Mouse (Mus musculus) limb, embryonic 10.5 days (tissue): Measurements from ENCODE around the gene Ints14. TPM values are rescaled to one million over a fixed set of nuclear protein-coding genes. Genes with fewer than 3 reads are reported as not detected.

Experiments
- DNase-seq: peaks from one replicate; pipeline ENCODE4 v3.0.0-alpha.2; 2017; ENCODE audit warnings: low spot score
- H3K27ac ChIP-seq: fragments of 300-500 bp; sonication (generic); 2 replicates; pipeline ENCODE4 v1.5.1; 2016; ENCODE audit warnings: mild to moderate bottlenecking
- H3K27me3 ChIP-seq: fragments of 300-500 bp; sonication (generic); 2 replicates; pipeline ENCODE4 v1.6.1; 2016; ENCODE audit warnings: low read depth, mild to moderate bottlenecking; ENCODE audit not compliant: poor library complexity, severe bottlenecking
- H3K36me3 ChIP-seq: fragments of 300-500 bp; sonication (generic); 2 replicates; pipeline ENCODE4 v1.6.1; 2016; ENCODE audit warnings: mild to moderate bottlenecking, moderate library complexity
- H3K4me1 ChIP-seq: fragments of 300-500 bp; sonication (generic); 2 replicates; pipeline ENCODE4 v1.6.1; 2016
- H3K4me3 ChIP-seq: fragments of 300-500 bp; sonication (generic); 2 replicates; pipeline ENCODE4 v1.5.1; 2016; ENCODE audit warnings: mild to moderate bottlenecking, moderate library complexity
- H3K9me3 ChIP-seq: fragments of 300-500 bp; sonication (generic); replicated peaks from 2 replicates; pipeline ENCODE4 v1.6.1; 2016; ENCODE audit warnings: mild to moderate bottlenecking
- WGBS: fragments of 180-500 bp; shearing (Covaris S2); methylation state at CpG from one replicate; pipeline ENCODE4 v1.1.7; 2016; 5-methylcytosine and 5-hydroxymethylcytosine counted together
- polyA plus RNA-seq: library from polyadenylated mRNA; unstranded; fragments of >200 nt; fragmentation: Nextera tagmentation; extraction: Ambion mirVana; gene quantifications from 2 replicates; pipeline ENCODE4 v1.2.1, GENCODE M21; 2016

Gene Ints14
- polyA plus RNA-seq, result 74.8 and 78.4 TPM in 2 replicates

DNA sequence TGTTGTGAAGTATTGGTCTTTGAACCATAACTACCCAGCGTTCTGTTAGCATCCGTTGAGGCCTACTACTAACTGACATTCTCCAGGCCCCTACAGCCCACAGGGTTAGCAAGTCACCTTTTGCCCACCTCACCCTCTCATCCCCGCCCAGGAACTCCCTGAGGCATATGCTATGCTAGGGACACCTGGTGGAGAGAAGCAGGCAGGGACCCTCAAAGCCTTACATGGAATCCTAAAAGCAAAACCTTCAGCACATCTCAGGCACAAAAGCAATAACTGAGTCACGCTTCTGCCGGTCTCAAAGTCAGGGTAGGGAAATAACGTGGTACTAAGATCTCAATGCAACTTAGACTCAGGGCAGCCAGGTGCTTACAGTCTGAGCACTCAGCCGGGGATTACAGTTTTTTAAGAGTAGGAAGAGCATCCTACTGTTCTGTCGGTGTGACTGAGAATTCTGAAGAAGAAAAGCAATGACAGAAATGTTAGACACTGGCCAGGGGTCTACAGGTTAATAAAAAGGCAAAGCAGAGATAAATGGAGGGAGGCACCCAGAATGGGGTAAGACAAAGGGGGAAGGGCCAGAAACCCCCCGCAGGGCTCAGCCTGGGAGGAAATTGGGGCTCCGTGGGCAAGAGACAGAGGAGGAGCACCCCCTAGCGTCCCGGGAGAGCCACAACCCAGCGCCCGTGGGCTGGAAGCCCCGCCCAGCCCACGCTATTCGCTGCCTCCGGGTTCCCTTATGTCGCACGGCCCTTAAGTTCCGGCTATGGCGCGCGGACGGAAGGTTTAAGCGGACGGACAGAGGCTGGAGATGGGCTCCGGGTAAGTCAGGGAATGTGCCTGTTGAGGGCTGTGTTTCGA, at the start of gene Ints14:
Gene Ints14 (plus strand): TSS at position 789 of the 861 bp plus-strand sequence.
- H3K4me3 ChIP-seq, result peak within 1 kb of the TSS; percentile 87
- H3K36me3 ChIP-seq, result peaks cover 38% of the 10 kb centered on the region
- 4% methylated on average over 29 of the region's 29 CpGs for WGBS
- H3K9me3 ChIP-seq, result no peaks in the 10 kb centered on the region
- peak within 1 kb of the TSS; percentile 95 for H3K27ac ChIP-seq
- DNase-seq, result peak; percentile 97
- H3K27me3 ChIP-seq, result no peaks in the 10 kb centered on the region
- H3K4me1 ChIP-seq, result peaks cover 20% of the 10 kb centered on the region

GRCm38 (mm10) chr9:64913406-64913805, 47.3 kb upstream of the Ints14 start:
- Histone ChIP-seq H3K27me3 (no peaks in the 10 kb centered on the region), H3K4me1 (no peaks in the 10 kb centered on the region), H3K27ac (no peak overlapping the region), H3K4me3 (no peak overlapping the region), H3K9me3 (no peaks in the 10 kb centered on the region), H3K36me3 (peaks cover 11% of the 10 kb centered on the region)
- WGBS, result 93% methylated on average over 4 of the region's 4 CpGs
- no peak for DNase-seq

DNA sequence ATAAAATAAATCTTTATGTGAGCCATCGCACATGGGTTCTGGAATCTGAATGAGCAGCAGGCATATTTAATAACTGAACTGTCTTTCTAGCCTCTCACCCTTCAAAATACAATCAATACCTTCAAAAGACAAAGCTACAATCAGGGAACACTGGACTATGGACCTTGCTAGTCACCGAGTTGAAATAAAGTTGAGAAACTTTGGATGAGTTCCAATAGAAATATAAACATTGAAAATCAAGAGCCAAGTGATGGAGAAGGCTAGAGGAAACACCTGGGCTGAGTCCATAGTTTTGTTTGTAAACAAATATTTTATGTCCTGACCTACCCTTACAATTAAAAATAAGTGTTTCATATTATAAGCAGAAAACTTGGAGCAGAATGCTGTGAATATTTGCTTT, 46.7 kb upstream of the Ints14 start:
- Histone ChIP-seq H3K36me3 (peaks cover 11% of the 10 kb centered on the region), H3K27ac (no peak overlapping the region), H3K27me3 (no peaks in the 10 kb centered on the region), H3K9me3 (no peaks in the 10 kb centered on the region), H3K4me3 (no peak overlapping the region), H3K4me1 (no peaks in the 10 kb centered on the region)
- WGBS, result 94% methylated on average over 2 of the region's 2 CpGs
- no peak for DNase-seq

DNA sequence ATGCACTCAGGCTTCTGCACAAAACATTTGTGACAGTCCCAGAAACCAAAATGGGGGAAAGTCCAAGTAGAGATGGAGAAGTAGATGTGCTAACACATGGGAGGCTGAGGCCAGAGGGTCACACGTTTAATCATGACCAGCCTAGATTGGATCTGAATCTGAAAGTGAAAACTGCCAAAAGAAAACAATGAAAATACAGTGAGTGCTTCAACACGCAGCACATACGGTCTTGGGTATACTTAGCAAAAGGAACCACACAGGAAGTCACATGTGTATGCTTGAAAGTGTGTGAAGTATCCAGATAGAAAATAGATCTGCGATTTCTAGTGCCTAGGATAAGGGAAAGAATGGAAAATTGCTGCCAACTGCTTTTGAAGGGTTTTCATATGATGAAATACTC, 46.1 kb upstream of the Ints14 start:
- no peak for DNase-seq

GRCm38 (mm10) chr9:64918560-64918959, 42.1 kb upstream of the Ints14 start:
- DNase-seq, result peak; percentile 76
- H3K27me3 ChIP-seq, result no peaks in the 10 kb centered on the region
- peak overlapping the region; percentile 50 for H3K4me3 ChIP-seq
- no peaks in the 10 kb centered on the region for H3K4me1 ChIP-seq
- peak overlapping the region; percentile 75 for H3K27ac ChIP-seq
- peaks cover 2% of the 10 kb centered on the region for H3K36me3 ChIP-seq
- 32% methylated on average over 16 of the region's 16 CpGs for WGBS
- H3K9me3 ChIP-seq, result no peaks in the 10 kb centered on the region

More for the DNA sequence above, 46.1 kb upstream of the Ints14 start:
- Histone ChIP-seq H3K27me3 (no peaks in the 10 kb centered on the region), H3K27ac (no peak overlapping the region), H3K36me3 (peaks cover 11% of the 10 kb centered on the region), H3K9me3 (no peaks in the 10 kb centered on the region), H3K4me3 (no peak overlapping the region), H3K4me1 (no peaks in the 10 kb centered on the region)
- 91% methylated on average over 4 of the region's 4 CpGs for WGBS

- no peak overlapping the region for H3K27ac ChIP-seq
- no peak overlapping the region for H3K4me3 ChIP-seq
- WGBS, result 84% methylated on average over 5 of the region's 5 CpGs
- H3K36me3 ChIP-seq, result no peaks in the 10 kb centered on the region
- DNase-seq, result no peak
- H3K9me3 ChIP-seq, result no peaks in the 10 kb centered on the region
- H3K27me3 ChIP-seq, result no peaks in the 10 kb centered on the region
- H3K4me1 ChIP-seq, result 0 out of 2 replicates have a peak, but pooled peaks cover 5% of the 10 kb centered on the region
Observed at GRCm38 (mm10) chr9:64925771-64926170, 34.9 kb upstream of the Ints14 start.

- Histone ChIP-seq H3K27ac (no peak overlapping the region), H3K4me3 (no peak overlapping the region), H3K36me3 (no peaks in the 10 kb centered on the region), H3K9me3 (no peaks in the 10 kb centered on the region), H3K27me3 (no peaks in the 10 kb centered on the region), H3K4me1 (0 out of 2 replicates have a peak, but pooled peaks cover 5% of the 10 kb centered on the region)
- WGBS, result 89% methylated on average over 8 of the region's 8 CpGs
- no peak for DNase-seq
Observed at GRCm38 (mm10) chr9:64926201-64926991, 34.3 kb upstream of the Ints14 start.

- H3K27me3 ChIP-seq, result no peaks in the 10 kb centered on the region
- H3K36me3 ChIP-seq, result no peaks in the 10 kb centered on the region
- 86% methylated on average over 4 of the region's 4 CpGs for WGBS
- peaks cover 30% of the 10 kb centered on the region for H3K4me1 ChIP-seq
- no peak overlapping the region for H3K4me3 ChIP-seq
- DNase-seq, result no peak
- no peaks in the 10 kb centered on the region for H3K9me3 ChIP-seq
- no peak overlapping the region for H3K27ac ChIP-seq
Observed at GRCm38 (mm10) chr9:64930256-64930655, 30.4 kb upstream of the Ints14 start.

DNA sequence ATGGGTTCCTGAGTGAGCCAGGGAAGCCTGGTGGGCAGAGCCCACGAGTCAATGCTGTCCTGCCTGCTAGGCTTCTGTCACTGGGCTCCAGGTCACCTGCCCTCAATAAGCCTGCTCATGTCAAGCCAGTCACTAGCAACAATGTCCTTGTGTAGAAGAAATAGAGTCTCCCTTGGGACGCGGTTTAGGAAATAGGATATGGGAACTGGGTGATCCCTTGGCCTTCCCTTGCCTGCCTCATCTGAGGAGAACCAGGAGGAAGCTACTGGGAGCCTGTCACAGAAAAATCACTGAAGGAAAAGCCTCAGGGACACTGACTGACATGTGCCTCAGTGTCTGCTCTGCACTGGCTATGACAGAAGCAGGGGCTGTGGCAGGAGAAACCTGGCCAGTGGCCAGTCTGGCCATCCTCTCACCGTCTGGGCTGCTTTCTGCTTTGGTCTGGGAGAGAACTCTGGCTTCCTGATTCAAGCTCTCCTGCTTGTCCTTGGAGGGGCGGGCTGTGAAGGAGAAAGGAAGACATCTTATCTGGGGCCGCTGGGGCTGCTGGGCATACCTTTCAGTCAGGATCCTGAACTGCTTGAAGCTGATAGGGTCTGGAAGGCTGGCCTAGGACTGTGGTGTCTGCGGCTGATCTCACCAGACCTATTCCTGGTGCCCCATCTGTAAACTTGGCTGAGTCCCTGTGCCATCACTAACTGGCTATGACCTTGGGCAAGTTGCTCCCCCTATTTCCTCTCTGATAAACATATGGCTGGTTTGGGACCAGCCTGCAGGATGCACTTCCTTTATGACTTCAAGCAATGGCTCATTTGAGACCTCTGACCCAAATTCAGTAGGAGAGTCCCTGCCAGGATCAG, 28.7 kb upstream of the Ints14 start:
- WGBS, result 83% methylated on average over 7 of the region's 7 CpGs
- H3K4me1 ChIP-seq, result peaks cover 25% of the 10 kb centered on the region
- no peak overlapping the region for H3K4me3 ChIP-seq
- H3K27ac ChIP-seq, result peak overlapping the region; percentile 14; the same call in 1 of the 2 replicates
- no peak for DNase-seq
- peaks cover 5% of the 10 kb centered on the region; the same call in 1 of the 2 replicates for H3K27me3 ChIP-seq
- no peaks in the 10 kb centered on the region for H3K36me3 ChIP-seq
- no peaks in the 10 kb centered on the region for H3K9me3 ChIP-seq

DNA sequence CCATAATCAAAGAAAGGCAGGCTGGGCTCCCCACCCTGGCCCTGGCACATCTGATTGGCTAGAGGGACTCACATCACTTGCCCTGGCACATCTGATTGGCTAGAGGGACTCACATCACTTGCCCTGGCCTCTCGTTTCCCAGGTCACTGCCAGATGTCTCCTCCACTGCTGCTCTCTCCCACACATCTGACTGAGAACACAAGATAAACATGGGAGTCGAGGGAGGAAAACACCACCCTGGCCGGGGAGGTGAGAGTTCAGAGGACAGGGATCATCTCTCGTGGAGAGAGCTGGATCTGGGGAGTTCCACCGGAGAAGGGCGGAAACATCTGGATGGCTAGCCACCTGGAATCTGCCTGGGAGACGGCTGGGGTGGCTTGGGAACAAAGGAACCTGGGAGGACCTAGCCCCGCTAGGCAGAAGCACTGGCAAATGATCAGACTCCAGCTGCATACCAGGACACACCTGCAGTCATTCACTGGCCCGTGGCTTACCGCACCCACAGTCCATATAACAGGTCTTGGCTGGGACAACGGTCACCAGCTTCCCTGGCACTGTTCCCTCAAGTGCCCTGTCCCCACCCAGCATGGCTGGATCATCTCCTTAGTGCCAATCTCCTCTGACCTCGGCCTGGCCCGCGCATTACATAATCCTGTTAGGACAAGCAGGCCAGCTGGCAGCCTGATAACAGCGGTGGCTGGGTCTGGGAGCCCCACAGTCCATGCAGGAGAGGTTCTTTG, 26.5 kb upstream of the Ints14 start:
- peak overlapping the region; percentile 34; the same call in 1 of the 2 replicates for H3K4me3 ChIP-seq
- H3K9me3 ChIP-seq, result no peaks in the 10 kb centered on the region
- no peaks in the 10 kb centered on the region for H3K36me3 ChIP-seq
- 64% methylated on average over 15 of the region's 15 CpGs for WGBS
- H3K27me3 ChIP-seq, result peaks cover 5% of the 10 kb centered on the region; the same call in 1 of the 2 replicates
- peak; percentile 62 for DNase-seq
- H3K4me1 ChIP-seq, result peaks cover 28% of the 10 kb centered on the region
- peak overlapping the region; percentile 87 for H3K27ac ChIP-seq

DNA sequence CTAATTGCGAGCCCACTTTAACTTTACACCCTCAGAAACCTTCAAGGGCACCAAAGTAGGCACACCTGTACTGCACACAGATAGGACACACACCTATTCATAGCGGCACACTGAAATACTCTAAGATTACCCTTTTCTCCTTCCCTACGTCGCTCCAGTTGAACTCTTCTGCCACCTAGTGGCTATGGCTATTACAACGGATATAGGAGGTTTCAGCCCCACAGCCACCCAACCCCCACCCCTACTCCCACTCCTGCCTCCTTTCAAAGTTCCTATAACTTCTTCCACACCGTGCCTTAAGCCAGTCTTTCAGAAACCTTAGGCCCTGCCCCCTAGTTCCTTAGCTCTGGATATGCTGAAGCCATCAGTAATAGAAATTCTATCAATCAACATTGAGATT, 24.2 kb upstream of the Ints14 start:
- DNase-seq, result peak; percentile 58
- H3K27ac ChIP-seq, result no peak overlapping the region
- WGBS, result 10% methylated on average over 6 of the region's 6 CpGs
- H3K4me3 ChIP-seq, result no peak overlapping the region
- H3K9me3 ChIP-seq, result no peaks in the 10 kb centered on the region
- peaks cover 5% of the 10 kb centered on the region; the same call in 1 of the 2 replicates for H3K27me3 ChIP-seq
- no peaks in the 10 kb centered on the region for H3K36me3 ChIP-seq
- peaks cover 32% of the 10 kb centered on the region for H3K4me1 ChIP-seq

- Histone ChIP-seq H3K4me3 (no peak overlapping the region), H3K9me3 (no peaks in the 10 kb centered on the region), H3K27me3 (peaks cover 10% of the 10 kb centered on the region), H3K4me1 (peaks cover 27% of the 10 kb centered on the region), H3K27ac (no peak overlapping the region), H3K36me3 (no peaks in the 10 kb centered on the region)
- WGBS, result 59% methylated on average over 5 of the region's 5 CpGs
- no peak for DNase-seq
Observed at GRCm38 (mm10) chr9:64937491-64937890, 23.2 kb upstream of the Ints14 start.
